Mouse (Mus musculus) kidney, postnatal 4 days (tissue): ENCODE results near the gene Ccdc163.

ENCODE experiments used
- DNase-seq, 2 experiments: peaks; one replicate each; pipeline ENCODE4 v3.0.0; 2021; ENCODE audit warnings: mixed read lengths in 2 of 2

The Ccdc163 gene

GRCm38 (mm10) chr4:116707666-116708065, 643 bp upstream of the Ccdc163 start:
- DNase-seq, result no peak

GRCm38 (mm10) chr4:116708791-116709390, 582 bp downstream of the Ccdc163 start:
- peak in 1 of 2 experiments; percentile 19 for DNase-seq

GRCm38 (mm10) chr4:116710154-116710553, 1.8 kb downstream of the Ccdc163 start:
- no peak for DNase-seq

- no peak for DNase-seq
These were observed 4.2 kb downstream of the Ccdc163 start for GRCm38 (mm10) chr4:116712536-116712935.

GRCm38 (mm10) chr4:116719396-116719795, 11.1 kb downstream of the Ccdc163 start:
- peak; percentile 70 to 77 for DNase-seq

- DNase-seq, result peak; percentile 91 to 95
These were observed 12.2 kb downstream of the Ccdc163 start, which contains the start of gene Tesk2 for GRCm38 (mm10) chr4:116720343-116721097. TSS of gene Tesk2 (plus strand) at chr4:116720948.

GRCm38 (mm10) chr4:116721098-116721628, 12.9 kb downstream of the Ccdc163 start:
- no peak for DNase-seq

- no peak for DNase-seq
These were observed 13.9 kb downstream of the Ccdc163 start for GRCm38 (mm10) chr4:116722230-116722629.

- DNase-seq, result no peak
These were observed 17.1 kb downstream of the Ccdc163 start for GRCm38 (mm10) chr4:116725444-116725843.

GRCm38 (mm10) chr4:116727401-116727800, 19.1 kb downstream of the Ccdc163 start:
- DNase-seq, result no peak

GRCm38 (mm10) chr4:116729532-116729931, 21.2 kb downstream of the Ccdc163 start:
- DNase-seq, result no peak

- no peak for DNase-seq
These were observed 22.8 kb downstream of the Ccdc163 start for GRCm38 (mm10) chr4:116731077-116731476.

GRCm38 (mm10) chr4:116732355-116732754, 24.0 kb downstream of the Ccdc163 start:
- peak in 1 of 2 experiments; percentile 16 for DNase-seq

GRCm38 (mm10) chr4:116734996-116735395, 26.7 kb downstream of the Ccdc163 start:
- no peak for DNase-seq

- DNase-seq, result no peak
These were observed 30.9 kb downstream of the Ccdc163 start for GRCm38 (mm10) chr4:116738972-116739751.

- no peak for DNase-seq
These were observed 41.4 kb downstream of the Ccdc163 start for GRCm38 (mm10) chr4:116749750-116750149.

GRCm38 (mm10) chr4:116761914-116762313, 53.6 kb downstream of the Ccdc163 start:
- DNase-seq, result no peak

- DNase-seq, result no peak
These were observed 55.7 kb downstream of the Ccdc163 start for GRCm38 (mm10) chr4:116764001-116764400.

- no peak for DNase-seq
These were observed 60.2 kb downstream of the Ccdc163 start for GRCm38 (mm10) chr4:116768510-116768909.

GRCm38 (mm10) chr4:116769060-116769459, 60.8 kb downstream of the Ccdc163 start:
- no peak for DNase-seq

- DNase-seq, result no peak
These were observed 68.1 kb downstream of the Ccdc163 start for GRCm38 (mm10) chr4:116776391-116776790.

- no peak for DNase-seq
These were observed 68.8 kb downstream of the Ccdc163 start for GRCm38 (mm10) chr4:116777079-116777478.

- DNase-seq, result no peak
These were observed 72.2 kb downstream of the Ccdc163 start for GRCm38 (mm10) chr4:116780541-116780940.
